Mouse (Mus musculus): ENCODE measurements around the gene Nipsnap1. TPM values are rescaled to one million over a fixed set of nuclear protein-coding genes. Genes with fewer than 3 reads are reported as not detected.

Gene Nipsnap1
- polyA plus RNA-seq, 1 experiment from 2014 or later, result 96.6 TPM

- peak within 1 kb of the TSS; percentile 44 for H3K27ac ChIP-seq
- peak; percentile 99 for ATAC-seq (ENCODE audit: low FRiP score, low read depth)
- H3K4me2 ChIP-seq (replicated peaks), result peak within 1 kb of the TSS; percentile 63
- peaks cover 14% of the 10 kb centered on the region for H3K4me1 ChIP-seq
- H3K9me3 ChIP-seq, result no peaks in the 10 kb centered on the region
- H3K4me3 ChIP-seq, result peak within 1 kb of the TSS; percentile 77
- no peaks in the 10 kb centered on the region for H3K27me3 ChIP-seq (replicated peaks)
- H3K36me3 ChIP-seq, result no peaks in the 10 kb centered on the region
- WGBS, result under 1% methylated on average over 60 of the region's 60 CpGs
- H3K9ac ChIP-seq, result peak within 1 kb of the TSS; percentile 87
Observed at GRCm38 (mm10) chr11:4849258-4849943, 24.4 kb upstream of the Nipsnap1 start, which contains the start of gene Nf2. Gene Nf2, minus strand, starts transcription at chr11:4849536.

DNA sequence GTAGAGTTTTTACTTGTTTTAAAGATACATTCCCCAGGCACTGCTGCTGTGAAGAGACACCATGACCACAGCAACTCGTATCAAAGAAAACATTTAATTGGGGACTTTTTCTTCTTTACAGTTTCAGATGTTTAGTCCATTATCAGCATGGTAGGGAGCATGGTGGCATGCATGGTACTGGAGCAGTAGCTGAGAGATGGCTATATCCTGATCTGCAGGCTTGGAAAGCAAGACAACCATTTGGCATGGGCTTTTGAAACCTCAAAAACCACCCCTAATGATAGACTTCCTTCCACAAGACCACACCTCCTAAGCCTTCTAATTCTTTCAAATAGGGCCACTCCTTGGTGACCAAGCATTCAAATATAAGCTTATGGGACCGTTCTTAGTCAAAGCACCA is 23.3 kb upstream of the Nipsnap1 start:
- Histone ChIP-seq H3K27ac (no peak overlapping the region), H3K4me3 (no peak overlapping the region), H3K4me1 (peaks cover 14% of the 10 kb centered on the region), H3K9me3 (no peaks in the 10 kb centered on the region), H3K4me2 (replicated peaks) (no peak overlapping the region), H3K9ac (no peak overlapping the region), H3K27me3 (replicated peaks) (no peaks in the 10 kb centered on the region), H3K36me3 (no peaks in the 10 kb centered on the region)
- no peak for ATAC-seq (ENCODE audit: low FRiP score, low read depth)
- 93% methylated on average over 2 of the region's 2 CpGs for WGBS

DNA sequence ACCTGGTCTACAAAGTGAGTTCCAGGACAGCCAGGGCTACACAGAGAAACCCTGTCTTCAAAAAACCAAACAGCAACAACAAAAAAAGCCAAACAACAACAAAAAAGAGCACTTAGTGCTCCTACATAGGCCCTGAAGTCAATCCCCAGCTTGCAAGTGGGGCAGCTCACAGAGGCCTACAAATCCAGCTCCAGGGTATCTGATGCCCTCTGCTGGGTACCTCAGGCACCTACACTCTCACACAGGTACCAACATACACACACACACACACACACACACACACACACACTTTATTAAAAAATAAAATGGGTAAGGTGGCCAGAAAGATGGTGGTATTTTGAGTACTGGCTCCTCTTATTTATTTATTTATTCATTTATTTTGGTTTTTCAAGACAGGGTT is 20.7 kb upstream of the Nipsnap1 start:
- Histone ChIP-seq H3K4me3 (no peak overlapping the region), H3K4me2 (replicated peaks) (no peak overlapping the region), H3K4me1 (peaks cover 2% of the 10 kb centered on the region), H3K9ac (no peak overlapping the region), H3K9me3 (no peaks in the 10 kb centered on the region), H3K27ac (no peak overlapping the region), H3K36me3 (no peaks in the 10 kb centered on the region), H3K27me3 (replicated peaks) (no peaks in the 10 kb centered on the region)
- no peak for ATAC-seq (ENCODE audit: low FRiP score, low read depth)

- H3K4me2 ChIP-seq (replicated peaks), result no peak overlapping the region
- H3K4me1 ChIP-seq, result no peaks in the 10 kb centered on the region
- no peaks in the 10 kb centered on the region for H3K27me3 ChIP-seq (replicated peaks)
- no peaks in the 10 kb centered on the region for H3K9me3 ChIP-seq
- no peak overlapping the region for H3K27ac ChIP-seq
- H3K9ac ChIP-seq, result no peak overlapping the region
- WGBS, result 86% methylated on average over 5 of the region's 5 CpGs
- H3K4me3 ChIP-seq, result no peak overlapping the region
- no peaks in the 10 kb centered on the region for H3K36me3 ChIP-seq
- no peak for ATAC-seq (ENCODE audit: low FRiP score, low read depth)
Observed at GRCm38 (mm10) chr11:4854181-4854580, 19.6 kb upstream of the Nipsnap1 start.

DNA sequence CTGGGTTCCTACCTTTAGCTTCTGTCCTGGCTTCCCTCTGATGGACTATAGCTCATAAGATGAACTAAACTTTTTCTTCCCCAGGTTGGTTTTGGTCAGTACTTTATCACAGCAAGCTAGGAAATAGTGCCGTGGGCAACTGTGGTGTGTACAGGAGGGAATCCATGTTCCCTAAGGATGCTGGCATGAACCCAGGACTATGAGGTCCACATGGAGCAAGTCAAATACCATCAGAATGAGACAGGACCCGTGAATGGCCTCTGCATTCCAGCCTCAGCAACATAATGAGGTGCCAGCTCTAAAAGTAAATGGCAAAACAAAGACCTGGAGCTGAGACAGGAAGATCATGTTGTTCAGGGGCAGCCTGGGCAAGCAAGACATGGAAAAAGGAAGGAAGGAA is 15.3 kb upstream of the Nipsnap1 start:
- no peak for ATAC-seq (ENCODE audit: low FRiP score, low read depth)
- Histone ChIP-seq H3K9ac (no peak overlapping the region), H3K4me3 (no peak overlapping the region), H3K9me3 (no peaks in the 10 kb centered on the region), H3K27me3 (replicated peaks) (no peaks in the 10 kb centered on the region), H3K4me2 (replicated peaks) (no peak overlapping the region), H3K27ac (no peak overlapping the region), H3K36me3 (no peaks in the 10 kb centered on the region), H3K4me1 (no peaks in the 10 kb centered on the region)
- 66% methylated on average over 2 of the region's 2 CpGs for WGBS

DNA sequence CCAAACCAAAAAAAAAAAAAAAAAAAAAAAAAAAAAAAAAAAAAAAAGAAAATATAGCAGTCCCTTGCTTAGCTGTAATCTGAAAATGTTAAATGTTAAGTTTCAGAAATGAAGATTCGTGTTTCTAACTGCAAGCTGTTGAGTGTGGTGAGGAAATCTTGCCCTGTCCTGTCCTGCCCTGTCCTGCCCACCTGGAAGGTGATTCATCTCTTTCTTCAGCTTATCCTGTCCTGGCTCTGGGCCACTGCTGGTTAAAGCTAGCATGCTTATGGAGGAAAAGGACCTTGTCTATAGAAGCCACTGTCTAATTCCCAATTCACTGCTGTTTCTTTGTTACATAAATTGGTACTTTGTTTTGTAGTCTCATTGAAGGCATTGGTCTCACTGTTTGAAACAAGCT is 12.8 kb upstream of the Nipsnap1 start:
- no peaks in the 10 kb centered on the region for H3K36me3 ChIP-seq

GRCm38 (mm10) chr11:4861816-4862604 is 11.7 kb upstream of the Nipsnap1 start:
- no peaks in the 10 kb centered on the region for H3K36me3 ChIP-seq
- WGBS, result 61% methylated on average over 11 of the region's 11 CpGs
- no peaks in the 10 kb centered on the region for H3K4me1 ChIP-seq
- H3K27ac ChIP-seq, result no peak overlapping the region
- H3K4me3 ChIP-seq, result no peak overlapping the region
- H3K27me3 ChIP-seq (replicated peaks), result no peaks in the 10 kb centered on the region
- ATAC-seq (ENCODE audit: low FRiP score, low read depth), result no peak
- H3K9me3 ChIP-seq, result no peaks in the 10 kb centered on the region
- H3K9ac ChIP-seq, result no peak overlapping the region
- no peak overlapping the region for H3K4me2 ChIP-seq (replicated peaks)

More for the DNA sequence above, 12.8 kb upstream of the Nipsnap1 start:
- Histone ChIP-seq H3K4me2 (replicated peaks) (no peak overlapping the region), H3K4me1 (no peaks in the 10 kb centered on the region), H3K9me3 (no peaks in the 10 kb centered on the region), H3K9ac (no peak overlapping the region), H3K27ac (no peak overlapping the region), H3K27me3 (replicated peaks) (no peaks in the 10 kb centered on the region), H3K4me3 (no peak overlapping the region)
- 63% methylated on average over 1 of the region's 1 CpGs for WGBS
- ATAC-seq (ENCODE audit: low FRiP score, low read depth), result no peak

- no peak for ATAC-seq (ENCODE audit: low FRiP score, low read depth)
- H3K4me1 ChIP-seq, result no peaks in the 10 kb centered on the region
- no peak overlapping the region for H3K9ac ChIP-seq
- H3K9me3 ChIP-seq, result no peaks in the 10 kb centered on the region
- WGBS, result 96% methylated on average over 1 of the region's 1 CpGs
- H3K27ac ChIP-seq, result no peak overlapping the region
- H3K4me2 ChIP-seq (replicated peaks), result no peak overlapping the region
- no peak overlapping the region for H3K4me3 ChIP-seq
- H3K27me3 ChIP-seq (replicated peaks), result no peaks in the 10 kb centered on the region
- no peaks in the 10 kb centered on the region for H3K36me3 ChIP-seq
Observed at GRCm38 (mm10) chr11:4862730-4863129, 11.0 kb upstream of the Nipsnap1 start.

DNA sequence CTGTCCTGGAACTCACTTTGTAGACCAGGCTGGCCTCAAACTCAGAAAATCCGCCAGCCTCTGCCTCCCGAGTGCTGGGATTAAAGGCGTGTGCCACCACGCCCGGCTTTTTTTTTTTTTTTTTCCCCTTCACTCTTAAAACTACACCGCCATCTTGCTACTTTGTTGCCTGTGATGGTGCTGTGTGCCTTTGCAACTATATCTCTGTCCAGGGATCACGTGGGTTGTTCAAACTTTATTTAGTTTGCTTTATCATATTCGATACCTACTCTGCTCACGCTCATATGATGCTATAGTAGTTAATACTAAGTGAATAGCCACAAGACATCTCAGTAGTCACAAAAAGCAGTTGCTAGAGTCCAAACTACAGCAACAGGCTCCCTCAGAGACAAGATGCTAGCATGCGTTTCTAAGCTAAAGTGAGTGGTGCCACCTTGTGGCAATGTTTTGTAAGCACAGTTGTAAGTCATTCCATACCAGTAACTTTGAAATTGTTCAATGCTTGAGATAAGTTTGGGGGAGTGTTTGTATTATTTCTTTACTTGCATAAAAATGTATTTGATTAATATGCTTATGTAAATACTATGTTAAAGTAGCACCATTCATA is 8.0 kb upstream of the Nipsnap1 start:
- Histone ChIP-seq H3K9me3 (no peaks in the 10 kb centered on the region), H3K27ac (no peak overlapping the region), H3K27me3 (replicated peaks) (no peaks in the 10 kb centered on the region), H3K9ac (no peak overlapping the region), H3K36me3 (no peaks in the 10 kb centered on the region), H3K4me3 (no peak overlapping the region), H3K4me1 (no peaks in the 10 kb centered on the region), H3K4me2 (replicated peaks) (no peak overlapping the region)
- WGBS, result 43% methylated on average over 10 of the region's 10 CpGs
- ATAC-seq (ENCODE audit: low FRiP score, low read depth), result no peak

DNA sequence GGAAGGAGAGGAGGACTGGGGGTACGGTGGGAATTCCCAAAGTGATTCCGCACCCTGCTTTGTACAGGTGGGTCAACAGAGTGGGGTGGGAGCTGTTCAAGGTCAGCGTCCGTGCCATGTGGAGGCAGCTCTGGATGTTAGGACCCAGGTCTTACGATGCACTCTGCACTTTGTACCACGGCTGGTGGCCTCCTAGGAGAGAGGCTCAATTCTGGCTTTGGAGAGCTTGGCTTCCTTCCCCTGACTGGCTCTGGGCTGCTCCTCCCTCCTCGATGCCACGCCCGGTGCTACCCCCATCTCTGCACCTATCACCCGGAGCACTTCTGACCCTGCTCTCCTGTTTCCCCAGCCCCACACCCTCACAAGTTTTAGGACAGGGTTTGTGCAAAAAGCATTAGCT is 800 bp downstream of the Nipsnap1 start:
- peak overlapping the region; percentile 58 for H3K4me3 ChIP-seq
- H3K4me2 ChIP-seq (replicated peaks), result peak overlapping the region; percentile 76
- H3K36me3 ChIP-seq, result peaks cover 4% of the 10 kb centered on the region
- H3K27ac ChIP-seq, result no peak overlapping the region
- H3K9ac ChIP-seq, result peak overlapping the region; percentile 71
- WGBS, result 10% methylated on average over 10 of the region's 10 CpGs
- peak; percentile 71 for ATAC-seq (ENCODE audit: low FRiP score, low read depth)
- H3K4me1 ChIP-seq, result peaks cover 7% of the 10 kb centered on the region
- 0 out of 2 replicates have a peak, but pooled peaks cover 4% of the 10 kb centered on the region for H3K9me3 ChIP-seq
- H3K27me3 ChIP-seq (replicated peaks), result no peaks in the 10 kb centered on the region

GRCm38 (mm10) chr11:4881087-4881486 is 7.3 kb downstream of the Nipsnap1 start:
- 82% methylated on average over 4 of the region's 4 CpGs for WGBS
- ATAC-seq (ENCODE audit: low FRiP score, low read depth), result no peak

GRCm38 (mm10) chr11:4882892-4883627 is 9.3 kb downstream of the Nipsnap1 start:
- no peak overlapping the region for H3K27ac ChIP-seq
- H3K9me3 ChIP-seq, result no peaks in the 10 kb centered on the region
- no peaks in the 10 kb centered on the region for H3K27me3 ChIP-seq (replicated peaks)
- H3K36me3 ChIP-seq, result peaks cover 15% of the 10 kb centered on the region
- WGBS, result 42% methylated on average over 14 of the region's 14 CpGs
- ATAC-seq (ENCODE audit: low FRiP score, low read depth), result no peak
- 0 out of 2 replicates have a peak, but pooled peaks cover 4% of the 10 kb centered on the region for H3K4me1 ChIP-seq
- H3K4me3 ChIP-seq, result no peak overlapping the region
- no peak overlapping the region for H3K9ac ChIP-seq
- no peak overlapping the region for H3K4me2 ChIP-seq (replicated peaks)

More at GRCm38 (mm10) chr11:4881087-4881486, 7.3 kb downstream of the Nipsnap1 start:
- no peak overlapping the region for H3K9ac ChIP-seq
- H3K27ac ChIP-seq, result no peak overlapping the region
- peaks cover 16% of the 10 kb centered on the region for H3K36me3 ChIP-seq
- no peak overlapping the region for H3K4me2 ChIP-seq (replicated peaks)
- H3K27me3 ChIP-seq (replicated peaks), result no peaks in the 10 kb centered on the region
- no peak overlapping the region for H3K4me3 ChIP-seq
- H3K9me3 ChIP-seq, result 0 out of 2 replicates have a peak, but pooled peaks cover 3% of the 10 kb centered on the region
- 0 out of 2 replicates have a peak, but pooled peaks cover 4% of the 10 kb centered on the region for H3K4me1 ChIP-seq
